ENCODE assay signal across 16 mouse cellular contexts in genomic region chr5:64024420-64024819, GRCm38 (mm10). TPM values are rescaled to one million over a fixed set of nuclear protein-coding genes. Genes with fewer than 3 reads are reported as not detected.
DNase-seq lines count a peak whose midpoint lies in the region; ATAC-seq lines count a peak whose summit lies in the region.
"Had no signal": no experiment of that assay in that cellular context is flagged by ENCODE, and none has a peak within 500 bp of the region (broad histone marks: within the 10 kb centered on the region; RNA-seq: fewer than 3 reads in every experiment).

No protein-coding gene starts in this region.

- no peaks in the 10 kb centered on the region for H3K9me3 ChIP-seq in midbrain, embryonic 14.5 days (ENCODE audit: control insufficient read depth, low read length)
- H3K9me3 ChIP-seq: forebrain, embryonic 13.5 days; limb, embryonic 13.5 days had no signal

- H3K9ac ChIP-seq in midbrain, embryonic 14.5 days (replicated peaks; ENCODE audit: low read length): no peak overlapping the region
- H3K9ac ChIP-seq: forebrain, embryonic 13.5 days; limb, embryonic 13.5 days; liver, postnatal 0 days had no signal

- H3K27me3 ChIP-seq in splenic B cell, adult 2 months (ENCODE audit: control insufficient read depth, insufficient read depth, low read length, poor library complexity, severe bottlenecking): no peaks in the 10 kb centered on the region
- H3K27me3 ChIP-seq in midbrain, embryonic 14.5 days (ENCODE audit: control insufficient read depth, insufficient read depth, low read length): no peaks in the 10 kb centered on the region
- H3K27me3 ChIP-seq: forebrain, embryonic 13.5 days; limb, embryonic 13.5 days had no signal

- DNase-seq in spleen, postnatal 36 days (ENCODE audit: low spot score in 2 of 2): peak; percentile 52 to 61
- DNase-seq in spleen, adult 12 weeks (ENCODE audit: low spot score): no peak
- peak; percentile 46 for DNase-seq in splenic B cell, adult 2 months (ENCODE audit: low read depth, low spot score)
- no peak for DNase-seq in right cerebral cortex, postnatal 4 days
- no peak for DNase-seq in right cerebral cortex, adult 2 months (ENCODE audit: low spot score in 2 of 2)
- no peak for DNase-seq in midbrain, embryonic 14.5 days
- DNase-seq: adrenal gland, postnatal 25 days; cerebellum, postnatal 36 days; heart, postnatal 4 days; liver, postnatal 0 days had no signal

- H3K36me3 ChIP-seq in splenic B cell, adult 2 months (ENCODE audit: control insufficient read depth, insufficient read depth, low read length, poor library complexity, severe bottlenecking): no peaks in the 10 kb centered on the region
- no peaks in the 10 kb centered on the region for H3K36me3 ChIP-seq in midbrain, embryonic 14.5 days (ENCODE audit: control insufficient read depth, insufficient read depth, low read length)
- H3K36me3 ChIP-seq: limb, embryonic 13.5 days had no signal

- no peak overlapping the region for H3K4me3 ChIP-seq in midbrain, embryonic 14.5 days (replicated peaks; ENCODE audit: low read depth, low read length)
- H3K4me3 ChIP-seq: forebrain, embryonic 13.5 days; limb, embryonic 13.5 days had no signal

- no peak overlapping the region for H3K4me2 ChIP-seq in midbrain, embryonic 14.5 days (ENCODE audit: low read length)
- H3K4me2 ChIP-seq: forebrain, embryonic 13.5 days; heart, embryonic 11.5 days; limb, embryonic 13.5 days had no signal

- H3K27ac ChIP-seq in midbrain, embryonic 14.5 days (replicated peaks; ENCODE audit: low read depth, low read length): no peak overlapping the region
- H3K27ac ChIP-seq: forebrain, embryonic 13.5 days; limb, embryonic 13.5 days; stomach, postnatal 0 days had no signal

- peak; percentile 62 to 69; a peak in 3 of 4 replicates for ATAC-seq in hematopoietic stem cell, adult 5-6 weeks (replicated peaks in 1 of 2; ENCODE audit: insufficient read depth in 1 of 2, low FRiP score in 2 of 2, low TSS enrichment in 1 of 2, low read depth in 1 of 2, poor library complexity in 2 of 2, severe bottlenecking in 2 of 2)
- ATAC-seq in midbrain, embryonic 14.5 days (ENCODE audit: low FRiP score, low TSS enrichment): no peak
- ATAC-seq: forebrain, embryonic 13.5 days; intestine, embryonic 16.5 days; liver, postnatal 0 days had no signal

- no peaks in the 10 kb centered on the region for H3K4me1 ChIP-seq in midbrain, embryonic 14.5 days (ENCODE audit: control insufficient read depth, insufficient read depth, low read length)
- H3K4me1 ChIP-seq: forebrain, embryonic 13.5 days; limb, embryonic 13.5 days had no signal

- 89% methylated on average over 8 of the region's 8 CpGs for WGBS in midbrain, embryonic 14.5 days

RNA-seq across cellular contexts. Expression of gene Rell1, which starts 55.7 kb away (rescaled TPM):
- total RNA-seq in hematopoietic stem cell, adult 5-6 weeks (2017): 16.1 and 18.0 TPM in 2 replicates
- polyA plus RNA-seq in midbrain, embryonic 14.5 days (2014; fragmentation: Nextera tagmentation; extraction: Ambion mirVana): 4.1 and 6.1 TPM in 2 replicates

Comparison
In these comparisons a context has a peak if more than half of its experiments do, and no peak if none do; other contexts are left out.
1. DNase-seq: peak in spleen, postnatal 36 days (2 of 2) and splenic B cell, adult 2 months (single experiment); none in spleen, adult 12 weeks (single experiment), right cerebral cortex, postnatal 4 days (single experiment), right cerebral cortex, adult 2 months (0 of 2) and midbrain, embryonic 14.5 days (single experiment).